Mouse (Mus musculus) embryonic facial prominence, embryonic 13.5 days (tissue): ENCODE data around the gene Gm2888. TPM values are rescaled to one million over a fixed set of nuclear protein-coding genes. Genes with fewer than 3 reads are reported as not detected.
A peak's percentile ranks its signal among the peaks of the same experiment; 100 is the strongest.
"Not testable (repeated sequence)": the region's sequence is repeated elsewhere in the genome, so short reads cannot be mapped to it uniquely, and the experiment has no call there.

Experiments used
- ATAC-seq: fragments of 200-750 bp; cut with Nextera tagmentation; 2 replicates; pipeline ENCODE4 v1.8.0; 2017; ENCODE audit warnings: low read depth; ENCODE audit not compliant: insufficient number of reproducible peaks, insufficient read depth, low FRiP score, low TSS enrichment
- H3K27ac ChIP-seq: fragments of 300-500 bp; sonication (generic); 2 replicates; pipeline ENCODE4 v1.5.1; 2015; ENCODE audit warnings: moderate library complexity, mild to moderate bottlenecking, inconsistent platforms
- H3K27me3 ChIP-seq: fragments of 300-500 bp; sonication (generic); 2 replicates; pipeline ENCODE4 v1.6.1; 2015; ENCODE audit warnings: mild to moderate bottlenecking, inconsistent platforms
- H3K36me3 ChIP-seq: fragments of 300-500 bp; sonication (generic); 2 replicates; pipeline ENCODE4 v1.6.1; 2015; ENCODE audit warnings: mild to moderate bottlenecking, inconsistent platforms
- H3K4me1 ChIP-seq: fragments of 300-500 bp; sonication (generic); 2 replicates; pipeline ENCODE4 v1.6.1; 2015; ENCODE audit warnings: inconsistent platforms
- H3K4me2 ChIP-seq: fragments of 300-500 bp; sonication (generic); 2 replicates; pipeline ENCODE4 v1.6.1; 2015; ENCODE audit warnings: moderate library complexity, mild to moderate bottlenecking, inconsistent platforms
- H3K4me3 ChIP-seq: fragments of 300-500 bp; sonication (generic); 2 replicates; pipeline ENCODE4 v1.5.1; 2015; ENCODE audit warnings: mild to moderate bottlenecking, inconsistent platforms
- H3K9ac ChIP-seq: fragments of 300-500 bp; sonication (generic); 2 replicates; pipeline ENCODE4 v1.6.1; 2015; ENCODE audit warnings: mild to moderate bottlenecking, inconsistent platforms
- H3K9me3 ChIP-seq: fragments of 300-500 bp; sonication (generic); 2 replicates; pipeline ENCODE4 v1.6.1; 2016; ENCODE audit warnings: inconsistent platforms
- WGBS: fragments of 180-500 bp; shearing (Covaris S2); methylation state at CpG from one replicate; pipeline ENCODE4 v1.1.7; 2015; ENCODE audit warnings: mixed read lengths; 5-methylcytosine and 5-hydroxymethylcytosine counted together
- polyA plus RNA-seq: library from polyadenylated mRNA; unstranded; fragments of >200 nt; fragmentation: Nextera tagmentation; extraction: Ambion mirVana; gene quantifications from 2 replicates; pipeline ENCODE4 v1.2.1, GENCODE M21; 2015

The Gm2888 gene
- polyA plus RNA-seq = not detected in 2 replicates

DNA sequence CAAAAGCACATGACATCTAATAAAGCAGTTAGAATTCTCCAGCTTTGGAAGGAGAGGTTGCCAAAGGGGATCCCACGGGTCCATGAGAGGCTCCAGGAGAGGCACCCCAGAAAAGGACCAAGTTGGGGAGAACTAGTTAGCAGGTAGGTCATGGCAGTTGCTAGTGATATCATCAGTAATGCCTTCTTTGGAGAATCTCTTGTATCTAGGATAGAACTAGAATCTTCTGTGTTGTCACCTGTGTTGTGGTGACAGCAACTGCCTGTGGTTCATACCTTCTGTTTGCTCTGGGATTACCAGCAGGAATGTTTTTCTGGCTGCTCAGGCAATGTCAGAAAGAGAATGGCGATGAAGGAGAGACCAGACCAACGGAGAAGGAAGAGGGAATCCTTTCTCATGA lies at the start of gene Gm2888:
Gm2888 (plus strand) TSS at position 301 of the 400 bp plus-strand sequence.
- ATAC-seq, H3K27me3 ChIP-seq, H3K4me1 ChIP-seq, H3K4me2 ChIP-seq, H3K4me3 ChIP-seq, H3K27ac ChIP-seq, H3K9ac ChIP-seq, H3K36me3 ChIP-seq, H3K9me3 ChIP-seq: not testable (repeated sequence)
- WGBS = 72% methylated on average over 3 of the region's 3 CpGs

DNA sequence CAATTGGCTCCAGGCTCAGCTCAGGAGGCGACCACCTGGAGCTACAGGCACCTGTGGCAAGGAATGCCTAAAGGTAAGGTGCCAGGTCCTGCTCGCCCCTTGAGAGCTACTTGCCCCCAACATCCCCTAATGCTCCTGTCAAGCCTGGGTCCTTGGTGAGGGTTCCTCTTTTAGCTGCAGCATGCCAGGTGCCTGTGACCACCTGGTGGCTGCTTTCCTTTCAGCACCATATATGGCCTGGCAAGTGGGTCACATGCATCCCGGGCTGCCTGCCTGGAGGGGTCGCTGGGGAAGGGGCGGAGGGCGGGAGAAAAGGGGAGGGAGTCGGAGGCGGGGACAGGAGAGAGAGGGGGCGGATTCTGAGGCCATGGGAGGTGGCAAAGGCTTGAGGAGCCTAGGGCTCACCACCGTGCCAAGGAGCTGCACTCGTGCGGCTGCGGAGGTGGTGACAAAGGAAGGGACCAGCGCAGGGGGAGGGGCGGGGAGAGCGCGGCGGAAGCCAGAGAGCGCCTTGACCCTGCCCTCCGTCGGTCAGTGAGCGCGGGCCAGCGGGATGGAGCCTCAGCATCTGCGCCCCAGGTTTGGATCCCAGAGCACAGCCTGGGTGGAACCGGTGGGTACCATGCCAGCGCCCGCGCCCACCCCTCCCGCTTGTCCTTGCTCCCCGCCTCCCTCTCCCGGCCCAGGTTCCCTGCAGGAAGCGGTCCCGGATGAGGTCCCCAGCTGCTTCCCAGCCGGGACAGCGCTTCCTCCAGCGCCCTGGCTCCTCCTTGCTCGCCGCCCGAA lies 19.1 kb downstream of the Gm2888 start, which contains the start of gene Gm2897:
Gm2897 (plus strand) TSS at position 559 of the 786 bp plus-strand sequence.
- H3K4me3 ChIP-seq = peak within 1 kb of the TSS; percentile 49
- H3K9ac ChIP-seq = peak within 1 kb of the TSS; percentile 56
- WGBS = 3% methylated on average over 29 of the region's 40 CpGs
- H3K4me2 ChIP-seq = peak within 1 kb of the TSS; percentile 78
- not testable (repeated sequence) for H3K36me3 ChIP-seq, H3K27me3 ChIP-seq, ATAC-seq, H3K27ac ChIP-seq, H3K4me1 ChIP-seq, H3K9me3 ChIP-seq

DNA sequence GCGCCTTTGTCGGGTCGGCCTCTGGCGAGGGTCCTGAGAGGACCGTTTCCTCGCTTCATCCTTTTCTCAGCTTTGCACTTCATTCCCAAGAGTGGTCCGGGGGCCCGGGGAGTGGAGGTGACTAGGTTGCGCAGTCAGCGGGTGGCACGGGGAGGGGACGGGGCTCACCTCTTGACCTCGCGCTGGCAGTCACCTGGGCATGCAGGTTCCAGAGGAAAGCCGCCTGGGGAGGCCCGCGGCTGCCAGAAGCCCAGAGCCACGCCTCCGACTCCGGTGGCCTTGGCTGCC lies 19.7 kb downstream of the Gm2888 start:
- Histone ChIP-seq H3K4me2 (peak overlapping the region; percentile 78), H3K9ac (peak overlapping the region; percentile 56), H3K4me3 (peak overlapping the region; percentile 49)
- not testable (repeated sequence) for H3K4me1 ChIP-seq, ATAC-seq, H3K9me3 ChIP-seq, H3K27me3 ChIP-seq, H3K27ac ChIP-seq, H3K36me3 ChIP-seq
- WGBS = under 1% methylated on average over 18 of the region's 20 CpGs

DNA sequence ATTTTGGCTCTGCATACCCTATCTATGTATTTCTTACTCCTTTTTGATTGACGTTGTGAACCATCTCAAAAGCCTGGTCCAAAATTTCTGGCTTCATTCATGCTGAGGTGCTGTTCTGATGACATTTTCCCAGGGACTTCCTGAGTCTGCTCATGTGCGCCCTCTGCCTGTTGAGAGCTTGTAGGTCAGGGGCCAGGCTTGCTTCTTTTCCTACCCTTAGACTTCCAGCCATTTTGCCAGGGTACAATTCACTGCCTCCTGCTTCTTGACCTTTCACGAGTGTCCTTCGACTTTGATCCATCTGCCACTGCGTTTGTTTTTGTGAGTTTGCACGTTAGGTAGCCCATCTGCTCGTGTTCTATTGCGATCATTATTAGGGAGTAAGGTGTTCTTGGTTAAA lies 20.3 kb downstream of the Gm2888 start:
- not testable (repeated sequence) for H3K27me3 ChIP-seq, ATAC-seq, H3K4me1 ChIP-seq, H3K36me3 ChIP-seq, H3K27ac ChIP-seq, H3K4me3 ChIP-seq, H3K9me3 ChIP-seq, H3K9ac ChIP-seq
- H3K4me2 ChIP-seq = peak overlapping the region; percentile 78; the same call in 1 of the 2 replicates
- WGBS = 8% methylated on average over 7 of the region's 8 CpGs

Other genes with a start within 250 kb of the Gm2888 start
- gene Gm2897, start 19.3 kb downstream of the Gm2888 start, polyA plus RNA-seq = 2.1 and 2.3 TPM in 2 replicates
- not detected in 2 replicates for gene Gm10340, start 104.0 kb downstream of the Gm2888 start, polyA plus RNA-seq
- not detected in 2 replicates for gene Gm5795, start 158.3 kb downstream of the Gm2888 start, polyA plus RNA-seq
- gene D830030K20Rik, start 178.5 kb downstream of the Gm2888 start, polyA plus RNA-seq = 6.6 and 8.5 TPM in 2 replicates